Mouse (Mus musculus) heart, postnatal 36 days (tissue): ENCODE data around the gene Scarf1. TPM values are rescaled to one million over a fixed set of nuclear protein-coding genes. Genes with fewer than 3 reads are reported as not detected.

Source experiments
- microRNA-seq, 2 experiments: library from miRNA; unstranded; fragments of <30 nt; microRNA quantifications; one replicate each; pipeline ENCODE4 v1.2.0; 2021; ENCODE audit warnings: borderline number of aligned reads in 2 of 2
- total RNA-seq, 2 experiments: library from RNA; stranded (reverse); gene quantifications; 2 replicates each; pipeline ENCODE4 v1.2.3; 2021

Gene Scarf1
- total RNA-seq, 2 experiments from 2014 or later = 9.1 to 10.3 TPM

Small RNAs within 50 kb of the gene (microRNA-seq; reads per million reads assigned to microRNA genes)
- 22,178 to 32,912 reads per million in 2 experiments for gene Mir22
- 0 reads per million in 2 experiments for gene Mir3971

Other genes with a start within 250 kb of the Scarf1 start
- 10 to 100 TPM; 55.1 to 63.8 TPM for gene Rpa1, start 165.2 kb upstream of the Scarf1 start, total RNA-seq
- gene Smyd4, start 165.1 kb upstream of the Scarf1 start, total RNA-seq = 1 to 10 TPM; 4.4 to 7.5 TPM
- gene Serpinf1, start 90.8 kb upstream of the Scarf1 start, total RNA-seq = 10 to 100 TPM; 25.4 to 26.1 TPM
- not detected for gene Serpinf2, start 73.9 kb upstream of the Scarf1 start, total RNA-seq
- 10 to 100 TPM in 1 of 2 experiments, 1 to 10 TPM in 1; 8.7 to 10.4 TPM for gene Wdr81, start 58.8 kb upstream of the Scarf1 start, total RNA-seq
- 1 to 10 TPM; 5.4 to 7.1 TPM for gene Tlcd2, start 51.8 kb upstream of the Scarf1 start, total RNA-seq
- 10 to 100 TPM; 82.9 to 92.8 TPM for gene Prpf8, start 26.7 kb upstream of the Scarf1 start, total RNA-seq
- 10 to 100 TPM; 51.4 to 52.3 TPM for gene Rilp, start 3.4 kb upstream of the Scarf1 start, total RNA-seq
- gene Slc43a2, start 18.2 kb downstream of the Scarf1 start, total RNA-seq = 10 to 100 TPM; 17.7 to 22.2 TPM
- gene Pitpna, start 74.6 kb downstream of the Scarf1 start, total RNA-seq = 100 to 1,000 TPM; 103 to 112 TPM
- gene Inpp5k, start 117.4 kb downstream of the Scarf1 start, total RNA-seq = 10 to 100 TPM; 32.7 to 33.5 TPM
- gene Myo1c, start 137.0 kb downstream of the Scarf1 start, total RNA-seq = 100 to 1,000 TPM; 110 to 122 TPM
- 10 to 100 TPM; 78.4 to 84.2 TPM for gene Crk, start 165.7 kb downstream of the Scarf1 start, total RNA-seq
- gene Ywhae, start 219.3 kb downstream of the Scarf1 start, total RNA-seq = 100 to 1,000 TPM; 561 to 563 TPM